Mouse (Mus musculus) MEL (cell line): ENCODE measurements around the gene Gm20388.

Experiments used
- CTCF ChIP-seq, 3 experiments: IDR thresholded peaks in 2 of 3; conservative IDR thresholded peaks in 1 of 3; 2 replicates each; pipeline ENCODE4 v1.5.1; 2011 to 2012; ENCODE audit warnings: low read length in 3 of 3, low read depth in 2 of 3, mild to moderate bottlenecking in 2 of 3, improper control_type of control experiment in 1 of 3, inconsistent platforms in 1 of 3, mixed read lengths in 1 of 3, moderate library complexity in 1 of 3; ENCODE audit not compliant: control insufficient read depth in 1 of 3, insufficient read depth in 1 of 3, poor library complexity in 1 of 3, severe bottlenecking in 1 of 3
- E2F4 ChIP-seq: IDR thresholded peaks from 2 replicates; pipeline ENCODE4 v1.6.1; 2011; ENCODE audit warnings: low read depth, low read length, improper control_type of control experiment, borderline replicate concordance
- USF1 ChIP-seq: IDR thresholded peaks from 2 replicates; pipeline ENCODE4 v1.6.1; 2014; ENCODE audit warnings: low read depth, mild to moderate bottlenecking, inconsistent platforms, low read length, improper control_type of control experiment, moderate library complexity

DNA sequence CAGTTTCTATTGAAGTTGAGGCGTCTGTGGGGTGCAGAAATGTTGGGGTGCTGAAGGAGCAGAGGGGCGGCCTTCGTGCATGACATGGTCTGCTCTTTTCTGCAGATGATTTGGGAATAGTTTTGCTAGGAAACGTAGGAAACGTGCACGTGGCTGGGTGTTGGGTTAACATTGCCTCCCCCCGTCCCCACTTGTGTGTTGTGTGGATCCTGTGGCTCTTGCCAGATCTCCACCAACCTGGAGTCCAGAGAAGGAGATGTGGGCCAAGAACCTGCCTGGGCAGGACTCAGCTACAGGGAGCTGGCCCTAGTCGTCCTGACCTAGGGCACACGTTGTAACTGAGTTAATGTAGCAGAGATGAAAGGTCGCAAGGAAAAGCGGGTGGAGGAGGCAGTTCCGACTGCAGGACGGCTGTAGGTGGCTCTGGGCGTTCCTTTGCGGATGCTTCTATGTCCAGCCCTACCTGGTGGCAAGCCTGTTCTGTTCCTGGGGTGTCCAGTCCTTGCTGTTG, 579.2 kb downstream of the Gm20388 start:
- no peak for TF ChIP-seq CTCF (IDR thresholded peaks at IDR 0.05 in 2 of 3, conservative IDR thresholded peaks at IDR 0.05 in 1 of 3; ENCODE audit: control insufficient read depth in 1 of 3, insufficient read depth in 1 of 3, low read depth in 2 of 3, low read length in 3 of 3, poor library complexity in 1 of 3, severe bottlenecking in 1 of 3)
- no peak for TF ChIP-seq E2F4
- TF ChIP-seq USF1 = no peak
